Mouse (Mus musculus) cerebellum, adult 2 months (tissue): Measurements from ENCODE around the gene Nosip. TPM values are rescaled to one million over a fixed set of nuclear protein-coding genes. Genes with fewer than 3 reads are reported as not detected.
"Not testable (repeated sequence)": the region's sequence is repeated elsewhere in the genome, so short reads cannot be mapped to it uniquely, and the experiment has no call there.

Source experiments
- DNase-seq, 2 experiments: peaks; one replicate each; pipeline ENCODE4 v3.0.0; 2021
- H3K27ac ChIP-seq: fragments of 200-500 bp; 2 replicates; pipeline ENCODE4 v1.5.1; 2012; ENCODE audit warnings: low read length, control low read depth, inconsistent platforms; ENCODE audit not compliant: insufficient read depth
- H3K27me3 ChIP-seq: fragments of 200-500 bp; 2 replicates; pipeline ENCODE4 v1.6.1; 2012; ENCODE audit warnings: inconsistent platforms, mild to moderate bottlenecking, low read length, moderate library complexity; ENCODE audit not compliant: control insufficient read depth, insufficient read depth
- H3K4me1 ChIP-seq: fragments of 200-500 bp; 2 replicates; pipeline ENCODE4 v1.6.1; 2011; ENCODE audit warnings: low read length; ENCODE audit not compliant: control insufficient read depth, insufficient read depth
- H3K4me3 ChIP-seq: fragments of 200-500 bp; replicated peaks from 2 replicates; pipeline ENCODE3; 2011; ENCODE audit warnings: mild to moderate bottlenecking, low read depth, low read length, control low read depth; ENCODE audit not compliant: insufficient read depth
- CTCF ChIP-seq: fragments of 200-500 bp; IDR thresholded peaks from 2 replicates; pipeline ENCODE4 v1.5.1; 2011; ENCODE audit warnings: low read depth, mild to moderate bottlenecking, control low read depth, low read length, moderate library complexity, borderline replicate concordance; ENCODE audit not compliant: insufficient read depth
- POLR2A ChIP-seq: fragments of 200-500 bp; IDR thresholded peaks from 2 replicates; pipeline ENCODE4 v1.6.1; 2011; ENCODE audit warnings: low read length, control low read depth, borderline replicate concordance; ENCODE audit not compliant: insufficient read depth
- WGBS: fragments of 180-500 bp; shearing (Covaris S2); methylation state at CpG from one replicate; pipeline ENCODE4 v1.1.7; 2018; 5-methylcytosine and 5-hydroxymethylcytosine counted together
- polyA plus RNA-seq: library from polyadenylated mRNA; depleted of rRNA; stranded (reverse); fragments of >200 nt; gene quantifications from 2 replicates; pipeline ENCODE4 v1.2.3, GENCODE M21; 2012

The Nosip gene
- polyA plus RNA-seq, 1 experiment, result 106 TPM

DNA sequence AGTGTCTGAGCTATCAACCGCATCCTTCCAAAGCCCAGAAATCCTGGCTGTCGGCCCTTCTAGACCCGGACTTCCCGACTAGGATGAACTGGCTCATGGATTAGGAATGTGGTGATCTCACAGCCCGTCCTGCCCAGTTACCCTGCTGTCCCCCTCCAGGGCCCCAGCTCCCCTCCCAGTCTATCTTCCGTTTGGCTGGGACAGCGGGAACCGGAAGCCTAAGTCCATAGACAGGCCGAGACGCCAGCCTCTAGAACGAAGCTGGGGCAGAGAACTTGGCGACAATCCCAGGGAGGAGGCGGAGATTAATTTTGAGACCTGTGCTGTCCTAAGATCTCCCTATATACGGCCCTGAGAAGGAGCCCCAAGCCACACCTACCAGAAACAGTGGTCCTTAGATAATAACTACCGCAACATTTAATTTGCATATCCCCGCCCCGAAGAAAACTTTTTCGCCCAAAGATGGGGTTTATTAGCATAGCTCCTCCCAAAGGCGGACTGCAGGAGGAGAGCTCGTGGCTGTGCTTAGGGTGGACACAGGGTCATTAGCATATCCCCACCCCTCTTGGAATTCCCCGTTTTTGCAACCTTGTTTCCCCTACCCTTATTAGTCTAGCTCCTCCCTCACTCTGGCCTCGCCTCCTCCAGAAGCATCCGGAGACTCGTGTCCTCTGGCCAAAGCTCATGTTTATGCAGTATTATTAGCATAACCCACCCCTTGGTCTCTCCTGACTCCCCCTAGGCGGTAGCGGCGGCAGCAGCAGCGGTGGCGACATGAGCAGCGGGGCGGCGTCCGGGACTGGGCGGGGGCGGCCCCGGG is 44.8 kb upstream of the Nosip start, which contains the start of gene Rras:
Rras (plus strand) TSS at position 720 of the 820 bp plus-strand sequence.
- Histone ChIP-seq H3K4me3 (peak within 1 kb of the TSS; percentile 62), H3K27ac (peak within 1 kb of the TSS; percentile 68; the same call in 1 of the 2 replicates), H3K4me1 (peaks cover 7% of the 10 kb centered on the region; the same call in 1 of the 2 replicates), H3K27me3 (no peaks in the 10 kb centered on the region)
- 0% methylated on average over 36 of the region's 36 CpGs for WGBS
- TF ChIP-seq CTCF (no peak), POLR2A (peak; percentile 8; the same call in 1 of the 2 replicates)
- DNase-seq, result peak; percentile 75 to 90

DNA sequence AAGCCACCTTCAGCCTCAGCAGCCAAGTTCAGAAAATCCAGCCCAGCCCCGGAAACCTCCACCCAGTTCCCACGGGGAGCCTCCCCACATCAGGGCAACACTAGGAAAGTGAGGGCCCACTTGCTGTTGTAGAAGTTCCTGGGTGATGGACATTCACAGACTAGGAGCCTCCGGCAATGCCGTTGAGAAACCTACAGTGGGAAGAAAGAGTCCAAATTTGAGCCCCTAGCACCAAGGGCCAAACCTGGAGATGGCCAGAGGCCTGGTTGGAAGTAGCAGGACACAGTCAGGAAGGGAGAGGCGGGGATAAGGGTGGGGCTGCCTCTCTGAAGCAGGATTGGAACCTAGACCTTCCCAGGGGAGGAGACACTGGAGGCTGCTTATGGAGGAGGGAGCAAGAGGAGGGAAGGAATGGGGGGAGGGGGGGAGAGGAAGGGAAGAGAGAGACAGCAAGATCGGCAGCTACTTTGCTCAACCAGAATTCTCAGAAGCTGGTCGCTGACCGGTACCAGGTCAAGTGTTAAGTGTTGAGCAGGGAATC is 43.1 kb upstream of the Nosip start:
- Histone ChIP-seq H3K4me1 (peaks cover 2% of the 10 kb centered on the region; the same call in 1 of the 2 replicates), H3K27me3 (no peaks in the 10 kb centered on the region), H3K27ac (no peak overlapping the region), H3K4me3 (no peak overlapping the region)
- TF ChIP-seq CTCF (no peak), POLR2A (no peak)
- WGBS, result 52% methylated on average over 8 of the region's 8 CpGs
- DNase-seq, result peak in 1 of 2 experiments; percentile 9

DNA sequence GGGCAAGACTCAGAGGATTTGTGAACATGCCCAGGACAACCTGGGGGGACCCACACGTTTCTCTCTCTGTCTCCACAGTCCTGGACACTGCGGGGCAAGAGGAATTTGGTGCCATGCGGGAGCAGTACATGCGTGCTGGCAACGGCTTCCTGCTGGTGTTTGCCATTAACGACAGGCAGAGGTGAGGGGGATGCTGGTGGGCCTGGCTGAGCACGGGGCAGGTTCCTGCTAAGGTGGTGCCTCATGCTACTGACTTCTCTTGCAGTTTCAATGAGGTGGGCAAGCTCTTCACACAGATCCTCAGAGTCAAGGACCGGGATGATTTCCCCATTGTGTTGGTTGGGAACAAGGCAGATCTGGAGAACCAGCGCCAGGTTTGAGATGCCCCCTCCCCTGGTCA is 42.0 kb upstream of the Nosip start:
- DNase-seq, result peak in 1 of 2 experiments; percentile 5
- TF ChIP-seq POLR2A, result no peak
- TF ChIP-seq CTCF, result no peak
- WGBS, result 69% methylated on average over 9 of the region's 9 CpGs

DNA sequence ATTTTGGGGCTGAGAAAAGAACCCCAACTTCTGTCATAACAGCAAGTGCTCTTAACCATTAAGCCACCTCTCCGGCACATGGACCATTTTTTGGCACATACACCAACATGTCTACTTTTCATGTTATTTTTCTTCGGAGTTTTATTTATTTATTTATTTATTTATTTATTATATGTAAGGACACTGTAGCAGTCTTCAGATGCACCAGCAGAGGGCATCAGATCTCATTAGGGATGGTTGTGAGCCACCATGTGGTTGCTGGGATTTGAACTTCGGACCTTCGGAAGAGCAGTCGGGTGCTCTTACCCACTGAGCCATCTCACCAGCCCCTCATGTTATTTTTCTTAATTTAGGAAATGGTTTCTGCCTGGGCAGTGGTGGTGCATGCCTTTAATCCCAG is 38.5 kb upstream of the Nosip start:
- H3K4me3 ChIP-seq, H3K27me3 ChIP-seq, DNase-seq, H3K27ac ChIP-seq: not testable (repeated sequence)
- WGBS, result 72% methylated on average over 5 of the region's 5 CpGs
- peaks cover 21% of the 10 kb centered on the region for H3K4me1 ChIP-seq
- TF ChIP-seq CTCF, result peak; percentile 24; the same call in 1 of the 2 replicates

More for the DNA sequence above, 42.0 kb upstream of the Nosip start:
- Histone ChIP-seq H3K27ac (no peak overlapping the region), H3K4me3 (no peak overlapping the region), H3K27me3 (no peaks in the 10 kb centered on the region), H3K4me1 (peaks cover 11% of the 10 kb centered on the region)

DNA sequence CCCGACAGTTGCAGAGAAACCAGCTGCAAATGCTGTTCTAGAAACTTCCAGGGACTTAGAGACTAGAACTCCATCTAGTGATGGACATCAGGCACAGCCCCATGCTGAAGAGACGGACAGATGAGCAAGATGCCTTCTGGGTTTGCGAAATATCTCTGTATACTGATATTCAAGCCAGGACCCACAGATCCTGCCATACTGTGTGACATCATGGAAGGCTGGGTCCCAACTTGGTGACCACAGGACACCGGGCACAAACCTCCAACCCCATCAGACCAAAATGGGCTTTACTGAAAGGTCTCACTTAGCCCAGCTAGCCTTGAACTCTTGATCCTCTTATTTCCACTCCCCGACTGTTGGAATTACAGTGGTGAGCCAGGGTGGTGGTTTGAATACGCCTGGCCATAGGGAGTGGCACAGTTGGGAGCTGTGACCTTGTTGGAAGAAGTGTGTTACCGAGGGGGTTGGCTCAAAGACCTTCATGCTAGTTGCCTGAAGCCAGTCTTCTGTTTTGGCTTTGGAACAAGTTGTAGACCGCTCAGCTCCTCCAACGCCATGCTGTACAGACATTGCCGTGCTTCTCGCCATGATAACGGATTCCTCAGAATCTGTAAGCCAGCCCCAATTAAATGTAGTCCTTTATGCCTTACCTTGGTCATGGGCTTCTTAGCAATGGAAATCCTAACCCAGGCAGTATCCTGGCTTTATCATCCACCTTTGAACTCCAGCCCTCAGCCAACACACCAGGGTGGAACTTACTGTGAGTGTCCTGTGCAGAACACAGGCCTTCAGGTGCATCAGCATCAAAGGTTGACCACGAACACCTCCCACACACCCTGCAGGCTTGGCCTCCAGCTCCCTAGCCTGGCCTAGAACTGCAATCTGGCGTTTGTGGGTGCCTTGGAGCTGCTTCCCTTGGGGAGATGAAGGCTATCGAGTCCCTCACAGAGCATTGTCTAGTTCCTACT is 37.7 kb upstream of the Nosip start:
- WGBS, result 67% methylated on average over 15 of the region's 15 CpGs
- Histone ChIP-seq H3K4me3 (no peak overlapping the region), H3K27ac (peak overlapping the region; percentile 29), H3K27me3 (no peaks in the 10 kb centered on the region), H3K4me1 (peaks cover 21% of the 10 kb centered on the region)
- no peak for DNase-seq
- TF ChIP-seq POLR2A, result no peak
- TF ChIP-seq CTCF, result no peak

DNA sequence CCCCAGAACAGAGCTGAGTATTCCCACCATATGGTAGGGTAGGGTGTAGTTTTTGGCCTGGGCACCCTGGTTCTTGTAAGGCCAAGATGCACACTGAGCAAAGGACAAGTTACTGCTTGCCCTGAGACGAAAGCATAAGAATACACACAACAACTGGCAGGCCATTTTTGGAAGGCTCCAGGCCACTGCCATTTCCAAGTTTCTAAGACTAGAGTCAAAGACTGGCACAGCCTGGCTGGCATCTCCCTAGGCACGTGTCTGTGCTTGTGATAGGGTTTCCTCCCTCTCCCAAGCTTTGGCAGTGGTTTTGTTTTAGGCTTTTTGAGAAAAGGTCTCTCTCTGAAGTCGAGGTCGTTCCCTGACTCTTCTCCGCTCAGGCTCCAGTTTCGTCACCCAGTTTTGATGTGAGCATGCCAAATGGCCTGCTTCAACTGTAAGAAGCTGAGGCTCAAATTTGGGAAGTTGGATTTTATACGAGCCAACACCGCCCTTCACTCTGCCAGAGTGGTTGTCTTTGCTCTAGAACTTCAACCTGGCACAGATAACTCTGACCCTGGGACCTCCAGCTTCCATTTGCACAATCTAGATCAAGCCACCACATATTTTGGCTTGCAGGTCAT is 36.5 kb upstream of the Nosip start:
- peaks cover 21% of the 10 kb centered on the region for H3K4me1 ChIP-seq
- peak in 1 of 2 experiments; percentile 25 for DNase-seq
- 55% methylated on average over 8 of the region's 8 CpGs for WGBS
- no peak overlapping the region for H3K4me3 ChIP-seq
- no peaks in the 10 kb centered on the region for H3K27me3 ChIP-seq
- H3K27ac ChIP-seq, result peak overlapping the region; percentile 29
- no peak for TF ChIP-seq CTCF
- no peak for TF ChIP-seq POLR2A

DNA sequence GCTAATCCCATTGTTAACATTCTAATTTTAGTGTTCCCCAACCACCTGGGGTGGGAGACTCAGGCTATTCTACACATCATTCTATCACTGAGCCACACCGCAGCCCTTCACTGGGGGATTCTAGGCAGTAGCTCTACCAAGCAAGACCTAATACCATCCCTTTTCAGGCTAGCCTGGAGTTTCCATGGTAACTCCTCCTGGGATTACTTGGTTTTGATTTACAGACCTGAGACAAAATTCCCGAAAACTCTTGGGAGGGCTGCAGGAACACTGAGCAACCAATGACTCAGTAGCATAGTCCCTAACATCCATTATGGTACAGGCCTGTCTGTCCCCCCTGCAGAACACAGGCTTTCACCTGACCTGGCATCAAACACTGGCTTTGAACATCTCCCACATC is 36.0 kb upstream of the Nosip start:
- WGBS, result 65% methylated on average over 2 of the region's 2 CpGs
- Histone ChIP-seq H3K4me3 (no peak overlapping the region), H3K27me3 (no peaks in the 10 kb centered on the region), H3K4me1 (peaks cover 21% of the 10 kb centered on the region), H3K27ac (0 out of 2 replicates have a peak overlapping the region, but pooled peaks have one; percentile 29)
- TF ChIP-seq POLR2A (no peak), CTCF (no peak)
- DNase-seq, result no peak
